Mouse (Mus musculus): ENCODE data around the gene H2al1f.
"Not testable (repeated sequence)": the region's sequence is repeated elsewhere in the genome, so short reads cannot be mapped to it uniquely, and the experiment has no call there.

- TF ChIP-seq CTCF (IDR thresholded peaks at IDR 0.05); POLR2A (IDR thresholded peaks at IDR 0.05; ENCODE audit: insufficient read depth, low read depth, low read length): not testable (repeated sequence)
Measured at GRCm38 (mm10) chrX:11298957-11299356, 16.0 kb upstream of the H2al1f start, which contains the start of gene H2al1a.

Measured in heart, adult 2 months (tissue).